Mouse (Mus musculus) erythroblast, embryonic 14.5 days (primary cell): Measurements from ENCODE around the gene Creb3l1. TPM values are rescaled to one million over a fixed set of nuclear protein-coding genes. Genes with fewer than 3 reads are reported as not detected.
A peak's percentile ranks its signal among the peaks of the same experiment; 100 is the strongest.

Experiments used
- H3K27me3 ChIP-seq: 2 replicates; pipeline ENCODE4 v1.6.1; 2012; ENCODE audit warnings: inconsistent platforms; ENCODE audit not compliant: control insufficient read depth
- H3K36me3 ChIP-seq: 2 replicates; pipeline ENCODE4 v1.6.1; 2012; ENCODE audit warnings: mild to moderate bottlenecking, inconsistent platforms; ENCODE audit not compliant: control insufficient read depth
- H3K4me1 ChIP-seq: 2 replicates; pipeline ENCODE4 v1.6.1; 2012; ENCODE audit warnings: inconsistent platforms; ENCODE audit not compliant: control insufficient read depth
- H3K4me3 ChIP-seq: replicated peaks from 2 replicates; pipeline ENCODE3; 2012; ENCODE audit warnings: moderate library complexity, mild to moderate bottlenecking, inconsistent platforms
- H3K9me3 ChIP-seq: 2 replicates; pipeline ENCODE4 v1.6.1; 2012; ENCODE audit warnings: low read length, inconsistent platforms, mixed read lengths; ENCODE audit not compliant: control insufficient read depth
- GATA1 ChIP-seq: IDR thresholded peaks from 2 replicates; pipeline ENCODE4 v1.6.1; 2012; ENCODE audit warnings: low read length, inconsistent platforms, mixed read lengths
- TAL1 ChIP-seq: IDR thresholded peaks from 3 replicates; pipeline ENCODE4 v1.6.1; 2012; ENCODE audit warnings: low read length, inconsistent platforms, mixed read lengths
- polyA plus RNA-seq: library from polyadenylated mRNA; stranded (reverse); fragments of >175 nt; gene quantifications from 2 replicates; pipeline ENCODE4 v1.2.3, GENCODE M21; 2012

Gene Creb3l1
- polyA plus RNA-seq, 1 experiment: 0.03 TPM

- no peaks in the 10 kb centered on the region for H3K9me3 ChIP-seq
- peak overlapping the region; percentile 83 for H3K4me3 ChIP-seq
- H3K4me1 ChIP-seq: peaks cover 55% of the 10 kb centered on the region
- H3K36me3 ChIP-seq: peaks cover 18% of the 10 kb centered on the region
- peaks cover 45% of the 10 kb centered on the region for H3K27me3 ChIP-seq
- TF ChIP-seq TAL1 (no peak), GATA1 (no peak)
Observed at GRCm38 (mm10) chr2:91963443-91963932, 60.8 kb downstream of the Creb3l1 start.

- peaks cover 59% of the 10 kb centered on the region for H3K4me1 ChIP-seq
- TF ChIP-seq TAL1: no peak
- no peak for TF ChIP-seq GATA1
- no peaks in the 10 kb centered on the region for H3K9me3 ChIP-seq
- peaks cover 21% of the 10 kb centered on the region for H3K36me3 ChIP-seq
- peaks cover 39% of the 10 kb centered on the region for H3K27me3 ChIP-seq
- peak overlapping the region; percentile 83 for H3K4me3 ChIP-seq
Observed at GRCm38 (mm10) chr2:91962864-91963401, 61.4 kb downstream of the Creb3l1 start.

GRCm38 (mm10) chr2:91961901-91962761, 62.2 kb downstream of the Creb3l1 start:
- peaks cover 22% of the 10 kb centered on the region for H3K36me3 ChIP-seq
- H3K9me3 ChIP-seq: no peaks in the 10 kb centered on the region
- H3K4me3 ChIP-seq: peak overlapping the region; percentile 83
- peaks cover 36% of the 10 kb centered on the region for H3K27me3 ChIP-seq
- H3K4me1 ChIP-seq: peaks cover 67% of the 10 kb centered on the region
- TF ChIP-seq GATA1 (no peak), TAL1 (no peak)

GRCm38 (mm10) chr2:91960459-91960858, 63.8 kb downstream of the Creb3l1 start:
- peaks cover 22% of the 10 kb centered on the region for H3K36me3 ChIP-seq
- TF ChIP-seq TAL1 (no peak), GATA1 (no peak)
- no peaks in the 10 kb centered on the region for H3K9me3 ChIP-seq
- H3K4me3 ChIP-seq: no peak overlapping the region
- peaks cover 19% of the 10 kb centered on the region for H3K27me3 ChIP-seq
- H3K4me1 ChIP-seq: peaks cover 81% of the 10 kb centered on the region

GRCm38 (mm10) chr2:91959544-91960410, 64.5 kb downstream of the Creb3l1 start:
- H3K27me3 ChIP-seq: peaks cover 12% of the 10 kb centered on the region
- H3K4me3 ChIP-seq: no peak overlapping the region

GRCm38 (mm10) chr2:91958701-91959457, 65.4 kb downstream of the Creb3l1 start:
- H3K27me3 ChIP-seq: peaks cover 4% of the 10 kb centered on the region
- peaks cover 22% of the 10 kb centered on the region for H3K36me3 ChIP-seq

More at GRCm38 (mm10) chr2:91959544-91960410, 64.5 kb downstream of the Creb3l1 start:
- Histone ChIP-seq H3K36me3 (peaks cover 22% of the 10 kb centered on the region), H3K9me3 (no peaks in the 10 kb centered on the region), H3K4me1 (peaks cover 88% of the 10 kb centered on the region)
- TF ChIP-seq TAL1 (no peak), GATA1 (no peak)

GRCm38 (mm10) chr2:91958049-91958448, 66.3 kb downstream of the Creb3l1 start:
- Histone ChIP-seq H3K4me1 (peaks cover 88% of the 10 kb centered on the region), H3K27me3 (no peaks in the 10 kb centered on the region), H3K36me3 (peaks cover 27% of the 10 kb centered on the region), H3K4me3 (no peak overlapping the region), H3K9me3 (no peaks in the 10 kb centered on the region)
- TF ChIP-seq GATA1: no peak

More at GRCm38 (mm10) chr2:91958701-91959457, 65.4 kb downstream of the Creb3l1 start:
- Histone ChIP-seq H3K9me3 (no peaks in the 10 kb centered on the region), H3K4me1 (peaks cover 88% of the 10 kb centered on the region), H3K4me3 (no peak overlapping the region)
- TF ChIP-seq GATA1 (no peak), TAL1 (no peak)

- peaks cover 28% of the 10 kb centered on the region for H3K36me3 ChIP-seq
- TF ChIP-seq GATA1 (no peak), TAL1 (no peak)
- H3K4me1 ChIP-seq: peaks cover 87% of the 10 kb centered on the region
- no peaks in the 10 kb centered on the region for H3K27me3 ChIP-seq
- H3K9me3 ChIP-seq: no peaks in the 10 kb centered on the region
- no peak overlapping the region for H3K4me3 ChIP-seq
Observed at GRCm38 (mm10) chr2:91957096-91957495, 67.2 kb downstream of the Creb3l1 start.
